Mouse (Mus musculus): ENCODE results near the gene Ccin.

Gene Ccin

DNA sequence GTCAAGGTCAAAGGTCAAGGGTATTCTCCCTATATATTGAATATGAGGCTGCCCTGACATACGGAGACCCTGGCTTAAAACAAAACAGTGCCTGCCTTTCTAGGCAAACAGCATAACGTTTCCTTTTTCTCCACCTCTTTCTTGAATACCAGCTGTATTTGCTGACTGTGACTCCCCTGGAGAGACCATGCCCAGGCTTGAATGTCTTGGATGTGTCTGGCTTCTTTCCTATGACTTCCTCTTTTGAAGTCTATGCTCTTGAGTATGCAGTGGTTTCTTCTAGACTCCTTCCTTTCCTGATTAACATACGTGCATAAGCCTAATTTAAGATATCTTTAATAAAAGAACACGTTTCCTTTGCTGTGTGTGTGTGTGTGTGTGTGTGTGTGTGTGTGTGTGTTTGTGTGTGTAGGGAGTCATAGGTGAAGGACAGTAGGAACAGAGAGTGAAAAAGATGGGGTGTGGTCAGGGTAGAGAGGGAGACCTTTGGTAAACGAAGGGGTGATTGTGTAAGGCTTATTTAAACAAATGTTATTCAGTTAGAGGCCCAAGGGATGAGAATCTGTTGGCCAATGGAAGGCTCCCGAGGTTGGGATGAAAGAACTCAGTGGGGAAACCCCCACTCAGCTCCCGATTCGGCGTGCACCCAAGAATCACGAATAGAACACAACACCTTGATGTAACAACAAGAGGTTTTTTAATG, 8.2 kb upstream of the Ccin start:
- DNase-seq (ENCODE audit: low read depth), result no peak

- DNase-seq (ENCODE audit: low read depth), result no peak
These were observed 7.0 kb upstream of the Ccin start for GRCm38 (mm10) chr4:43976223-43976740.

DNA sequence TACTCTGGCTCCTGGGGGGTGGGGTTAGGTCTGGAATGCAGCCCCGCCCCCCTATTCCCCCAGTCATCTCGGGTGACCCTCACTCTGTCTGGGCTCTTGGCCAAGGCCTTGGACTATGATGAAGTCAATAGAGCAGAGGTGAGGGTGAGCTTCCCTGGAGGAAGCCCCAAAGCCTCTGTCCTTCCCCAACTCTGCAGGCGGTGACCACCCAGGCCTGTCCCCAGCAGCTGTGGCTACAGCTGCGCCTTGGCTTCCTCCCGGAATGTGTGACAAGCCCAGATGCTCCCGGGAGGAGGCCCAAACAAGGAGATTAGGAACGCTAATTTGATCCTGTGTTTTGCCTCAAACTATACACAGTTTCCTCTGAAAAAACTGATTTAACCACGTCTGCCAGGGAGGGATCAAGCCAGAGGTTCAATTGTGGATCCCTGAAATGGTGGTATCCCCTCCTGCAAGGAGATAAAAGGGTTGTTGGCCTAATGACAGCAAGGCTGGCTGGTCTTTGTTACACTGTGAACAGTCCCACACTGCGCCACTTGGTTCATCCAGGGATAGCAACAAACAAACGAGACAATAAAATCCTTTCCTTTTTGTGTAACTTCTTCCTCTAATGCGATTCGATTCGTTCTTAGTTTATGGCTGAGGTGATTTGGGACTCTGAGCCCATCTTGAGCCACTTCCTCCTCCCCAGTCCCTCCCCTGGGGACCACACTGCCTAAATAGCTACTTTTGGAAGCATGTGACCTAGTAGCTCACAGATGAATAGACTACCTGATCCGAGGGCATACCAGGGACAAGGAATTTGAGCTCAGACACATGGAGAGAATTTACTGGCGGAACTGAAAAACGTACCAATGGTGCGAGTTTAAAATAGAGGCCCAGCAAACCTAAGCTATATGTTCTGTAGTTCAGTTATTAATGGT, 4.5 kb upstream of the Ccin start:
- no peak for DNase-seq (ENCODE audit: low read depth)

DNA sequence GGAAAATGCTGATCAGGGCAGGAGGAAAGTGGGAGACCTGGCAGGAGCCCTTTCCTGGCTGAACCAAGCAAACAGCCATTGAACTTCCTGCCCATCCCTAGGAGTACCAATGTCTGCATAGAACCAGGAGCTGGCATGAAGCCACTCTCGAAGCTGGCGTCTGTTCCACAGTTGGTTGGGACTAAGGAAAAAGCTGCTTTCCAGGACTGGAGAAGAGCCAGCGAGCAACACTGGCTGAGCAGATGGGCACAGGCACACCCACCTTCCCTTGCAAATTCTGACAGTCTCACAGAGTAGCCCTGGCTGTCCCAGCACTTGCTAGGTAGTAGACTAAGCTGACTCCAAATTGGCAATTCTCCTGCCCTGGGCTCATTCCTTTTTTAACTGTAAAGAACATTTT, 3.5 kb upstream of the Ccin start:
- no peak for DNase-seq (ENCODE audit: low read depth)

DNA sequence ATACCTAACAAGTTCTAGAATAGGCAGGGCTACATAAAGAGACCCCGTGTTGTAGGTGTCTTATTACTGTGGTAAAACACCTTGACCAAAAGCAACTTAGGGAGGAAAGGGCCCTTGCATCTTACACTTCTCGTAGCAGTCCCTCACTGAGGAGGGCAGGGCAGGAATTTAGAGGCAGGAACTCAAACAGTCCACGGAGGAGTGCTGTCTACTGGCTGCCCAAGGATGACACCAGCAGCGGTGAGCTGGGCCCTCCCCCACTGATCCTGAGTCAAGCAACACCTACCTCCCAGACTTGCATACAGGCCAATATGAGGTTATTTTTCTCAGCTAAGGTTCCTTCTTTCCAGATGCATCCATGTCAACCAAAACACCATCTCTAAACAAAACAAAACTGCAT, 3.0 kb upstream of the Ccin start:
- DNase-seq (ENCODE audit: low read depth), result no peak

DNA sequence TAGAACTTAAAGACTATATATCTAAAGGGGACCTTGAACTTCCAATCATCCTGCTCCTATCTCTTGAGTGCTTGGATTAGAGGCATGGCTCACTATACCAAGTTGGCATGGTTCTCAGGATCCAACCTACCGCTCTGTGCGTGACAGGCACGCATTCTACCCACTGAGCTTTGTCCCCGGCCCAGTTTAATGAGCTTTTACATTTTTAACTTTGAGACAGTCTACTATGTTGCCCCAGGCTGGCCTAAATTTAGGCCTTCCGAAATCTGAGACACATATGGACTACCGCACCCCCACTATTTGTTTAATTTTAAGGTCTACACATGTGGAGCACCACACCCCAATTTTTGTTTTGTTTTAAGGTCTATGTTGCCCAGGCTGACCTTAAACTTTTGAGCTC, 2.4 kb upstream of the Ccin start:
- DNase-seq (ENCODE audit: low read depth), result no peak

- DNase-seq (ENCODE audit: low read depth), result no peak
These were observed 2.0 kb upstream of the Ccin start for GRCm38 (mm10) chr4:43981251-43981650.

- DNase-seq (ENCODE audit: low read depth), result peak; percentile 89
These were observed 1.1 kb upstream of the Ccin start for GRCm38 (mm10) chr4:43982053-43982732.

GRCm38 (mm10) chr4:43983756-43984155, 473 bp downstream of the Ccin start:
- DNase-seq (ENCODE audit: low read depth), result no peak

GRCm38 (mm10) chr4:43984326-43984725, 1.0 kb downstream of the Ccin start:
- no peak for DNase-seq (ENCODE audit: low read depth)

GRCm38 (mm10) chr4:43988976-43989375, 5.7 kb downstream of the Ccin start:
- DNase-seq (ENCODE audit: low read depth), result no peak

DNA sequence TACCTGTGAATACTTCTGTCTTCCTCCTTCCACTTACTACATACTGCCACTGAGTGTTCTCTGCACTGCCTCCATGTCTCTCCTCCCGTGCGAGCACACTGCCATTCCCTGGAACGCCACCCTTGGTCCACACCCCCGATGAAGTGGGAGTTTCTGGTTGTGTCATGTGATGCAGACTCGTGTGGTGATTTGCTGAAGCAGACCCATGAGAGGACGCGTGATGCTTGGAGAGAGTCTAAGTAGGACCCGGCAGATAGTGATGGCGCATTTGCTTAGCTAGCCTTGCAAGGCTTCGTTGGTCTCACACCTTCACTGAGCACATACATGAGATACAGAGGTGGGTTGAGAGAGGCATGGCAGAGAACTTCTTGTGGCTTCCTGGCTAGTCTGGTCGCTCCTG, 9.8 kb downstream of the Ccin start:
- no peak for DNase-seq (ENCODE audit: low read depth)

DNA sequence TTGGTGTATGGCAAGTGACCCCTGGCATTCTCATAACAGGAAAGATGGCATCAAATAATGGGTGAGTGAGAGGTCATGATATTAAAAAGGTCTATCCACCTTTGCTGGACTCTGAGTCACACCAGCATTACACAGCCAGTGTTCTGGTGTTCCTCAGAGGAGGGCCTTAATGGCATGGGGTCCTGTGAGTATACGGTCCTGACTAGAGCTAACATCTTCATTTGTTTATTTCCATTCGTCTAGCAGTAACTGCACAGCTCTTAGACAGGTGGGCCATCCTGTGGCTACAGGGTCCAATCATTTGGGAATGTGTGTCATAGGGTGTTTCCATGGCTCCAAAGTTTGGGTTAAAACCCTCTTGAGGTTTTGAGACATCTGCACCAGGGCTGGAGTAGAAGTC, 11.1 kb downstream of the Ccin start:
- no peak for DNase-seq (ENCODE audit: low read depth)

DNA sequence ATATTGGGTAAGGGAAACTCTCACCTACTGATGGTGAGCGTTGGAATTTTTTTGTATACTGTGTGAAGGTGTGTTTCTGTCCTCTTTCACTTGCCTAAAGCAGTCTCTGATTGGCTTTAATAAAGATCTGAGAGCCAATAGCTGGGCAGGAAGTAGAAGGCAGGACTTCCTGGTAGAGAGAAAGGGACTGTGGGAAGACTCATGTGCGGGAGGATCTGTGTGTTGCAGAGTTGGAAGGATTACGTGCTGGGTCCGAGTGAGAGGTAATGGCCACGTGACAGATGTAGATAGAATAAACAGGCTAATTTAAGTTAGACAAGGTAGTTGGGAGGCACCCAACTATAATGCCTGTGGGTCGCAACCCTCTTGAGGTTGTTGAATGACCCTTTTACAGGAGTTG, 20.3 kb downstream of the Ccin start:
- no peak for DNase-seq (ENCODE audit: low read depth)

- peak; percentile 52 for DNase-seq (ENCODE audit: low read depth)
These were observed 20.8 kb downstream of the Ccin start, which contains the start of gene Clta for GRCm38 (mm10) chr4:44004126-44004525. Gene Clta (plus strand): TSS chr4:44004452.

GRCm38 (mm10) chr4:44004623-44005409, 21.5 kb downstream of the Ccin start:
- no peak for DNase-seq (ENCODE audit: low read depth)

DNA sequence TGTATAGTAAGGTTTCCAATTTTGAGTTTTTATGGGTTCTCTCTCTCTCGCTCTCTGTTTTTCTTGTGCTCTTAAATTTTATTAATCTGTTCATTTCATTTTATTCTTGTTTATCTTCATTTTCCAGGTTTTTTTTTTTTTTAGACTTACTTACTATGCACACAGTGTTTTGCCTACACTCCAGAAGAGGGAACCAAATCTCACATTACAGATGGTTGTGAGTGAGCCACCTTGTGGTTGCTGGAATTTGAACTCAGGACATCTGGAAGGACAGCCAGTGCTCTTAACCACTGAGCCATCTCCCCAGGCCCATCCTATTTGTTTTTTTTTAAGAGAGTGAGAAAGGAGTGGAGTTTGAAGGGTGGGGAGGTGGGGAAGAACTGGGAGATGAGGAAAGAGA, 26.9 kb downstream of the Ccin start:
- DNase-seq (ENCODE audit: low read depth), result no peak

DNA sequence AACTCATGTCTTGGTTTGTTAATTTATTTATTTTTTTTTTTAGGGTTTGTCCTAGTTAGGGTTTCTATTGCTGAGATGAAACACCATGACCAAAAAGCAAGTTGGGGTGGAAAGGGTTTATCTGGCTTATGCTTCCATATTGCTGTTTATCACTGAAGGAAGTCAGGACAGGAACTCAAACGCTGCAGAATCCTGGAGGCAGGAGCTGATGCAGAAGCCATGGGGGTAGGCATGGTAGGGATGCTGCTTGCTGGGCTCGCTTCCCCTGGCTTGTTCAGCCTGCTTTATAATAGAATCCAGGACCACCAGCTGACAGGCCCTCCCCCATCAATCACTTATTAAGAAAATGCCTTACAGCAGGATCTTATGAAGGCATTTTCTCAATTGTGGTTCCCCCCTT, 27.6 kb downstream of the Ccin start:
- no peak for DNase-seq (ENCODE audit: low read depth)

- no peak for DNase-seq (ENCODE audit: low read depth)
These were observed 28.5 kb downstream of the Ccin start for GRCm38 (mm10) chr4:44011799-44012198.

- DNase-seq (ENCODE audit: low read depth), result peak; percentile 87
These were observed 29.4 kb downstream of the Ccin start for GRCm38 (mm10) chr4:44012376-44013367.
